In genomic region chr8:57092403-57092802, GRCm38 (mm10) we compare ENCODE assay signal across 28 mouse cellular contexts.
"Had no signal": no experiment of that assay in that cellular context is flagged by ENCODE, and none has a peak within 500 bp of the region (broad histone marks: within the 10 kb centered on the region; RNA-seq: fewer than 3 reads in every experiment).

No protein-coding gene starts in this region.

- H3K27ac ChIP-seq: embryonic facial prominence, embryonic 10.5 days; embryonic facial prominence, embryonic 12.5 days; embryonic facial prominence, embryonic 13.5 days; embryonic facial prominence, embryonic 15.5 days; forebrain, embryonic 10.5 days; forebrain, embryonic 12.5 days; forebrain, embryonic 13.5 days; forebrain, embryonic 15.5 days; gastrocnemius, adult 2 months had no signal

- H3K27me3 ChIP-seq: embryonic facial prominence, embryonic 12.5 days; embryonic facial prominence, embryonic 13.5 days; embryonic facial prominence, embryonic 15.5 days; forebrain, embryonic 12.5 days; forebrain, embryonic 13.5 days; forebrain, embryonic 15.5 days had no signal

- H3K4me3 ChIP-seq: embryonic facial prominence, embryonic 10.5 days; embryonic facial prominence, embryonic 12.5 days; embryonic facial prominence, embryonic 13.5 days; embryonic facial prominence, embryonic 15.5 days; erythroblast, embryonic 14.5 days; forebrain, embryonic 10.5 days; forebrain, embryonic 12.5 days; forebrain, embryonic 13.5 days; forebrain, embryonic 15.5 days; gastrocnemius, adult 2 months had no signal

- H3K36me3 ChIP-seq: embryonic facial prominence, embryonic 10.5 days; embryonic facial prominence, embryonic 12.5 days; embryonic facial prominence, embryonic 13.5 days; embryonic facial prominence, embryonic 15.5 days; forebrain, embryonic 10.5 days; forebrain, embryonic 12.5 days; forebrain, embryonic 15.5 days had no signal

- H3K4me2 ChIP-seq: embryonic facial prominence, embryonic 12.5 days; embryonic facial prominence, embryonic 13.5 days; embryonic facial prominence, embryonic 15.5 days; forebrain, embryonic 12.5 days; forebrain, embryonic 13.5 days; forebrain, embryonic 15.5 days had no signal

- H3K4me1 ChIP-seq: embryonic facial prominence, embryonic 10.5 days; embryonic facial prominence, embryonic 12.5 days; embryonic facial prominence, embryonic 13.5 days; embryonic facial prominence, embryonic 15.5 days; forebrain, embryonic 10.5 days; forebrain, embryonic 12.5 days; forebrain, embryonic 13.5 days; forebrain, embryonic 15.5 days had no signal

- ATAC-seq: forebrain, embryonic 13.5 days; forebrain, embryonic 14.5 days; forebrain, embryonic 15.5 days; forebrain, embryonic 16.5 days; forebrain, postnatal 0 days had no signal

- H3K9ac ChIP-seq: embryonic facial prominence, embryonic 12.5 days; embryonic facial prominence, embryonic 13.5 days; embryonic facial prominence, embryonic 15.5 days; forebrain, embryonic 12.5 days; forebrain, embryonic 13.5 days; forebrain, embryonic 15.5 days; forebrain, postnatal 0 days had no signal

- DNase-seq: cerebellum, adult 18-20 months; cerebellum, adult 2 months; cerebellum, adult 8-10 months; cerebellum, adult 9-10 months; cerebellum, adult 9-11 months; cerebellum, postnatal 10 days; cerebellum, postnatal 14 days; cerebellum, postnatal 25 days; cerebellum, postnatal 36 days; embryo, embryonic 11 days; forebrain, postnatal 0 days; gastrocnemius, adult 2 months; gastrocnemius, postnatal 10 days; gastrocnemius, postnatal 14 days; gastrocnemius, postnatal 25 days; gastrocnemius, postnatal 36 days; heart, adult 11 months had no signal

- H3K9me3 ChIP-seq: embryonic facial prominence, embryonic 10.5 days; embryonic facial prominence, embryonic 12.5 days; embryonic facial prominence, embryonic 13.5 days; embryonic facial prominence, embryonic 15.5 days; forebrain, embryonic 10.5 days; forebrain, embryonic 12.5 days; forebrain, embryonic 13.5 days; forebrain, embryonic 15.5 days had no signal
